Mouse (Mus musculus): Measurements from ENCODE around the gene Ppp1r14a. TPM values are rescaled to one million over a fixed set of nuclear protein-coding genes. Genes with fewer than 3 reads are reported as not detected.

The Ppp1r14a gene
- polyA plus RNA-seq, 1 experiment from 2014 or later = 5.1 TPM

GRCm38 (mm10) chr7:29277510-29277909 lies 11.6 kb upstream of the Ppp1r14a start:
- ChIA-PET POLR2A (interaction anchor here (0.7 to 2.5 kb wide), 4 partner anchors 10 to 120 kb away, joined by 3 to 14 read pairs (median 4); partner anchors contain the start of gene 2200002D01Rik), CTCF (interaction anchor here (1.0 to 1.7 kb wide), 6 partner anchors 12 to 151 kb away, joined by 3 to 6 read pairs (median 4); no protein-coding TSS in a partner anchor)
- TF ChIP-seq CTCF (IDR thresholded peaks at IDR 0.05) = no peak
- in situ Hi-C loops (cut with MboI; ENCODE audit: low pct_unique_long_range_greater_than_20kb) = no loop called here
- DNase-seq (ENCODE audit: low read depth, low spot score) = no peak
- H3K27me3 ChIP-seq = no peaks in the 10 kb centered on the region
- ATAC-seq = no peak

DNA sequence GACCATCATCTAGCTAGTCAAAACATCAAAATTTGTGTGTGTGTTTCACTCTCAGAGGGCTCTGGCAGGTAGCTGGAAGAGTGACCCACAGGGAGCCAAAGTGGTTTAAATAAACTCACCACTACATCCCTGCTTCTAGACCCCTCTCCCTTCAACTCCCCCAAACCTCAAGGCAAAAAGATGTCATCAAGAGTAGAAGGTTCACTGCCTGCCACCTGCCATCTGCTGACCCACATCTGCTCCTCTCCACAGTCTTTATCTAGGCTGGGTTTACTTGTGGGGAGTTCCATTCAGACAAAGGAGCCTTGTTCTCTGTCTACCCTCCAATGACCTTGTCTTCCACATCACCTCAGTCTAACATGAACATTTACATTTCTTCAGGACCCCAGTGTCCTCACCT lies 9.8 kb upstream of the Ppp1r14a start:
- DNase-seq (ENCODE audit: low read depth, low spot score) (no peak), ATAC-seq (no peak)
- ChIA-PET CTCF (interaction anchor here (1.3 to 3.6 kb wide), 2 partner anchors 31 to 35 kb away, joined by 4 to 29 read pairs; partner anchors contain the start of gene 2200002D01Rik), POLR2A (interaction anchor here (1.5 to 4.3 kb wide), 2 partner anchors 10 to 31 kb away, joined by 9 to 49 read pairs; partner anchors contain the start of genes 2200002D01Rik and Ppp1r14a)
- no peaks in the 10 kb centered on the region for H3K27me3 ChIP-seq
- in situ Hi-C loops (cut with MboI; ENCODE audit: low pct_unique_long_range_greater_than_20kb) = no loop called here
- TF ChIP-seq CTCF (IDR thresholded peaks at IDR 0.05) = no peak

DNA sequence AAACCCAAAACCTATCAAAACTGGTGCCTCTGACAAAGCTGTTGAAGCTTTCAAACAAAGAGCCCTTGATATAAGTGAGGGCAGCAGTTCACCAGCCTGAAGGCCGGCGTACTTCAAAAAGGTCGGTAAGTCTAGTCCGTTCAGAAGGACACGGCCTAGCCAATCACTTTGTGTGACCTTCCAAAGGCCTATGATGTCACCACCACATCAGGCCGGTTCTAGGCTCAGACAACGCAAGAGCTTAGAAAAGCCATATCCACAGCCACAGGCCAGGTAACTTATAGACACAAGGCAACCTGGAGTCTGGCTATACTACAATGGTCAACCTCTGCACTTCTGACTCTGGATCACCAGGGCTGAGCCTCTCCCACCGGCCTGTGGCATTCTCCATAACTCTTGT lies 9.2 kb upstream of the Ppp1r14a start:
- no peak for TF ChIP-seq CTCF (IDR thresholded peaks at IDR 0.05)
- ATAC-seq = no peak
- CTCF ChIA-PET = interaction anchor here (1.3 to 3.6 kb wide), 2 partner anchors 32 to 36 kb away, joined by 4 to 29 read pairs; partner anchors contain the start of gene 2200002D01Rik
- H3K27me3 ChIP-seq = no peaks in the 10 kb centered on the region
- in situ Hi-C loops (cut with MboI; ENCODE audit: low pct_unique_long_range_greater_than_20kb) = loop anchor here (5.0 kb wide), 1 partner anchor 33 kb away; the partner anchor contains the start of gene 2200002D01Rik
- DNase-seq (ENCODE audit: low read depth, low spot score) = no peak
- POLR2A ChIA-PET = interaction anchor here (0.7 to 4.3 kb wide), 4 partner anchors 9 to 389 kb away, joined by 3 to 49 read pairs (median 7); partner anchors contain the start of genes 2200002D01Rik and Ppp1r14a

DNA sequence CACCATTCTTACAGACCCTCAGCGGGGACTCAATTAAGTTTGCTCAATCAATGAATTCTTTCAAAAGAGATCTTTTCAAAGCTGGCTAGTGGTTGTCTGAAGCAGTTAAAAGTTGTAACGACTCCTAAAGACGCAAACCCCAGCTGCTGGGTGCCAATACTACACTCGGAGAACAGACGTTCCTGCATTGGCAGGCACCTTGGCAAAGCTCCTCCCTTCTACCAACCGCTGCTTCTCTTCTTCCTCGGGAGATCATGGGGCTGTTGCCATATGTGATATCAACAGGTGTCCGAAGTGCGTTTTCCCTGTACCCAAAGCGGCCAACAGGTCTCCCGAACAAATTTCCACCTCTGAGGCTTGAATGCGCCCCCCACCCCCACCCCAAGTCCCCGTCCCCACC lies 8.3 kb upstream of the Ppp1r14a start:
- ChIA-PET CTCF (interaction anchor here (1.0 to 3.6 kb wide), 2 partner anchors 23 to 33 kb away, joined by 3 to 29 read pairs; partner anchors contain the start of gene 2200002D01Rik), POLR2A (interaction anchor here (1.0 to 4.3 kb wide), 4 partner anchors 8 to 37 kb away, joined by 5 to 49 read pairs (median 7); partner anchors contain the start of genes 2200002D01Rik and Ppp1r14a)
- no peak for DNase-seq (ENCODE audit: low read depth, low spot score)
- H3K27me3 ChIP-seq = no peaks in the 10 kb centered on the region
- no peak for TF ChIP-seq CTCF (IDR thresholded peaks at IDR 0.05)
- in situ Hi-C loops (cut with MboI; ENCODE audit: low pct_unique_long_range_greater_than_20kb) = loop anchor here (5.0 kb wide), 1 partner anchor 34 kb away; the partner anchor contains the start of gene 2200002D01Rik
- no peak for ATAC-seq

GRCm38 (mm10) chr7:29281201-29282073 lies 7.7 kb upstream of the Ppp1r14a start, which contains the start of gene Spint2:
Gene Spint2, minus strand, starts transcription at chr7:29281912.
- CTCF ChIA-PET = interaction anchor here (1.0 to 3.6 kb wide), 3 partner anchors 8 to 34 kb away, joined by 3 to 29 read pairs (median 4); partner anchors contain the start of gene 2200002D01Rik
- peak; percentile 57 for ATAC-seq
- H3K27me3 ChIP-seq = no peaks in the 10 kb centered on the region
- POLR2A ChIA-PET = interaction anchor here (0.7 to 4.3 kb wide), 4 partner anchors 8 to 38 kb away, joined by 4 to 49 read pairs (median 5); partner anchors contain the start of gene 2200002D01Rik
- DNase-seq (ENCODE audit: low read depth, low spot score) = no peak
- in situ Hi-C loops (cut with MboI; ENCODE audit: low pct_unique_long_range_greater_than_20kb) = loop anchor here (5.0 kb wide), 1 partner anchor 34 kb away; the partner anchor contains the start of gene 2200002D01Rik
- no peak for TF ChIP-seq CTCF (IDR thresholded peaks at IDR 0.05)

DNA sequence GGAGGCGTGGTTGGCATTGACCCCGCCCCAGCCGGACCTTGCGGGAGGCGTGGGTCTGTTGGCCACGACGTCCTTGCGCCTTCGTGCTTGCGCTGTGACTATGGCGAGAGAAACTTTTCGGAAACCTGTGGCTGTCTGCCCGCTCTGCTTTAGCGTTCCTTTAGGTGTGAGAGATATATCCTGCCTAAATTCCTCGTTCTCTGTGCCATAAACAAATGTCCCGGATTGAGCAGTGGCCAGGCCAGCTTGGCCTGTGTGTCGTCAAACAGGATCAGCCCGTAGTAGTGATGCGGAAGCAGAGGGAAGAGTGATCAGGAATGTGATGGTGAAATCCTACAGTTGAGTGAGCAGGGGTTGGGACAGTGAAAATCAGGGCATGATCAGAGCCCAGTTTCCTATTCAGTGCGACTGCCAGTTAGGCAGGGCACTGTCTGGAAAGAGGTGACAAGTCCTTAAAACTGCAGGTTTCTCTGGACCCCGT lies 7.0 kb upstream of the Ppp1r14a start:
- ATAC-seq = peak; percentile 44
- POLR2A ChIA-PET = interaction anchor here (0.7 to 4.3 kb wide), 4 partner anchors 9 to 34 kb away, joined by 4 to 49 read pairs (median 4); partner anchors contain the start of gene 2200002D01Rik
- H3K27me3 ChIP-seq = no peaks in the 10 kb centered on the region
- in situ Hi-C loops (cut with MboI; ENCODE audit: low pct_unique_long_range_greater_than_20kb) = loop anchor here (5.0 kb wide), 1 partner anchor 35 kb away; the partner anchor contains the start of gene 2200002D01Rik
- TF ChIP-seq CTCF (IDR thresholded peaks at IDR 0.05) = no peak
- CTCF ChIA-PET = interaction anchor here (1.2 to 3.6 kb wide), 3 partner anchors 9 to 35 kb away, joined by 4 to 29 read pairs (median 6); partner anchors contain the start of gene 2200002D01Rik
- no peak for DNase-seq (ENCODE audit: low read depth, low spot score)

DNA sequence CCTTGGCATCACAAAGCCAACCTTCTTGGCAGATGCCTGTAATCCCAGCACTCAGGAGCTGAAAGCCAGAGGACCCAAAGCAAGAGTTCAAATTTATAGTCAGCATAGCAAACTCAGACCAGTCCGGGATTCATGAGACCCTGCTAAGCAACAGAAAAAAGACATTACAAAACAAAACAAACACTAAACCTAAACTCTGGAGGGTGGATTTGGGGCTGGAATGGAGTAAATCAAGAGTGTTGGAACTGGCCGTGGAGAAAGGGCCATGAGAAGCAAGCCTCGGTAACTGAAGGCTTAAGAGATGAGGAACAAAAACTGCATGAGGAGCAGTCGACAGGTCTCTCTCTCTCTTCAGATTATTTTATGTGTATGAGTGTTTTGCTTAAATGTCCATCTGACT lies 5.2 kb upstream of the Ppp1r14a start:
- ChIA-PET CTCF (interaction anchor here (1.6 kb wide), 1 partner anchor 37 kb away, joined by 6 read pairs; no protein-coding TSS in a partner anchor), POLR2A (interaction anchor here (0.5 kb wide), 1 partner anchor 193 kb away, joined by 3 read pairs; no protein-coding TSS in a partner anchor)
- no peak for TF ChIP-seq CTCF (IDR thresholded peaks at IDR 0.05)
- DNase-seq (ENCODE audit: low read depth, low spot score) (no peak), ATAC-seq (no peak)
- no peaks in the 10 kb centered on the region for H3K27me3 ChIP-seq
- in situ Hi-C loops (cut with MboI; ENCODE audit: low pct_unique_long_range_greater_than_20kb) = loop anchor here (5.0 kb wide), 1 partner anchor 37 kb away; the partner anchor contains the start of gene 2200002D01Rik

DNA sequence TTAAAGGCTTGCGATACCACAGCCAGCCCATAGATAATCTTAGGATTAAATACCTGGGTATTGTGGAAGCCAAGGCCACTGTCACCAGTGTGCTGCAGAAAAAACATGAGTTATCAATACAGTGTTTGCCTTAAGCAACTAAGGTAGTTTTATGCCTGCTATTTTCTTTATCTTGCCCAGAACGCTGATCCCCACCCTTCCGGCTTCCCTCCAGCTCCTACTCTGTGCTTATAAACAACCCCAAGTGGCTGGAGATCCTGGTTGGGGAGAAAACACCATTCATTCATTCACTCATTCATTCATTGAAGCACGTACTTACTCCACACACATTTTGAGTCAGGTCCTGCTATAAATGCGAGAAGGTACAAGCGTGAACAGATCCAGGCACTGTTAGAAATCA lies 4.6 kb upstream of the Ppp1r14a start:
- ChIA-PET CTCF (no interaction called here), POLR2A (no interaction called here)
- DNase-seq (ENCODE audit: low read depth, low spot score) (no peak), ATAC-seq (no peak)
- no peak for TF ChIP-seq CTCF (IDR thresholded peaks at IDR 0.05)
- H3K27me3 ChIP-seq = no peaks in the 10 kb centered on the region
- in situ Hi-C loops (cut with MboI; ENCODE audit: low pct_unique_long_range_greater_than_20kb) = loop anchor here (5.0 kb wide), 1 partner anchor 37 kb away; the partner anchor contains the start of gene 2200002D01Rik

DNA sequence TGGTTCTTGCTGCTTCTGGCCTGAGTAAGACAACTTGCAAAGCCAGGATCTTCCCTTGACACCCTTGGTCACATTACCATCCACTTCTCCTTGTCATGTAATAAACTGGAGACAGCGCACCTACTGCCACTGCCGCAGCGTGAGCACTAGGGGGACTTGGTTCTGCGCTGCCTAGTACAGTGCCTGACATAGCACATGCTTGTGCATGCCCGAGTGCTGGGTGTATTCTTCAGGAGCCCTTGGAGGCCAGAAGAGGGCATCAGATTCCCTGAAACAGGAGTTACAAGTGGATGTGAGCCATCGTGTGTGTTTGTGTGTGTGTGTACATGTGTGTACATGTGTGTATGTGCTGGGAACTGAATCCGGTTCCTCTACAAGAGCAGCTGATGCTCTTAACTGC lies 1.6 kb upstream of the Ppp1r14a start:
- ChIA-PET CTCF (no interaction called here), POLR2A (interaction anchor here (0.6 kb wide), 1 partner anchor 167 kb away, joined by 3 read pairs; no protein-coding TSS in a partner anchor)
- ATAC-seq (no peak), DNase-seq (ENCODE audit: low read depth, low spot score) (no peak)
- in situ Hi-C loops (cut with MboI; ENCODE audit: low pct_unique_long_range_greater_than_20kb) = loop anchor here (5.0 kb wide), 1 partner anchor 105 kb away; the partner anchor contains the start of gene Psmd8
- no peak for TF ChIP-seq CTCF (IDR thresholded peaks at IDR 0.05)
- H3K27me3 ChIP-seq = no peaks in the 10 kb centered on the region

All from Patski (cell line).